Mouse (Mus musculus) limb, embryonic 11.5 days (tissue): Measurements from ENCODE around the gene Samd7. TPM values are rescaled to one million over a fixed set of nuclear protein-coding genes. Genes with fewer than 3 reads are reported as not detected.

Experiments used
- ATAC-seq: fragments of 200-750 bp; cut with Nextera tagmentation; 2 replicates; pipeline ENCODE4 v1.8.0; 2017; ENCODE audit warnings: low read depth; ENCODE audit not compliant: insufficient number of reproducible peaks, low FRiP score, low TSS enrichment
- DNase-seq: peaks from one replicate; pipeline ENCODE4 v3.0.0-alpha.2; 2015; ENCODE audit warnings: low spot score
- H3K27ac ChIP-seq: fragments of 300-500 bp; sonication (generic); replicated peaks from 2 replicates; pipeline ENCODE4 v1.5.1; 2014; ENCODE audit warnings: low read depth, mild to moderate bottlenecking, low read length
- H3K27me3 ChIP-seq: fragments of 300-500 bp; sonication (generic); 2 replicates; pipeline ENCODE4 v1.6.1; 2014; ENCODE audit warnings: mild to moderate bottlenecking, low read length, mixed read lengths; ENCODE audit not compliant: control insufficient read depth, insufficient read depth
- H3K36me3 ChIP-seq: fragments of 300-500 bp; sonication (generic); 2 replicates; pipeline ENCODE4 v1.6.1; 2014; ENCODE audit warnings: mild to moderate bottlenecking, low read length, moderate library complexity, mixed read lengths; ENCODE audit not compliant: control insufficient read depth, insufficient read depth
- H3K4me1 ChIP-seq: fragments of 300-500 bp; sonication (generic); 2 replicates; pipeline ENCODE4 v1.6.1; 2014; ENCODE audit warnings: low read length, mixed read lengths; ENCODE audit not compliant: control insufficient read depth, insufficient read depth
- H3K4me2 ChIP-seq: fragments of 300-500 bp; sonication (generic); 2 replicates; pipeline ENCODE4 v1.6.1; 2014; ENCODE audit warnings: low read depth, mild to moderate bottlenecking, moderate library complexity; ENCODE audit not compliant: severe bottlenecking
- H3K4me3 ChIP-seq: fragments of 300-500 bp; sonication (generic); 2 replicates; pipeline ENCODE4 v1.5.1; 2014; ENCODE audit warnings: low read depth, low read length
- H3K9ac ChIP-seq: fragments of 300-500 bp; sonication (generic); 2 replicates; pipeline ENCODE4 v1.6.1; 2014; ENCODE audit warnings: mild to moderate bottlenecking, low read length
- H3K9me3 ChIP-seq: fragments of 300-500 bp; sonication (generic); 2 replicates; pipeline ENCODE4 v1.6.1; 2016; ENCODE audit warnings: low read length; ENCODE audit not compliant: control insufficient read depth
- WGBS: fragments of 180-500 bp; shearing (Covaris S2); extraction: QIAGEN DNeasy Blood & Tissue Kit; methylation state at CpG from one replicate; pipeline ENCODE4 v1.1.7; 2014; 5-methylcytosine and 5-hydroxymethylcytosine counted together
- polyA plus RNA-seq: library from polyadenylated mRNA; unstranded; fragments of >200 nt; fragmentation: Nextera tagmentation; extraction: Ambion mirVana; gene quantifications from 2 replicates; pipeline ENCODE4 v1.2.1, GENCODE M21; 2014

The Samd7 gene
- polyA plus RNA-seq, 1 experiment from 2014 or later, result not detected

- Histone ChIP-seq H3K4me3 (no peak overlapping the region), H3K9me3 (no peaks in the 10 kb centered on the region), H3K27ac (no peak overlapping the region), H3K4me2 (no peak overlapping the region), H3K36me3 (no peaks in the 10 kb centered on the region), H3K27me3 (no peaks in the 10 kb centered on the region), H3K9ac (no peak overlapping the region), H3K4me1 (no peaks in the 10 kb centered on the region)
- WGBS, result 86% methylated on average over 5 of the region's 5 CpGs
- no peak for DNase-seq
- ATAC-seq, result no peak
Observed at GRCm38 (mm10) chr3:30729046-30729445, 17.0 kb upstream of the Samd7 start.

- WGBS, result 76% methylated on average over 9 of the region's 9 CpGs
- no peak overlapping the region for H3K27ac ChIP-seq
Observed at GRCm38 (mm10) chr3:30736809-30737208, 9.3 kb upstream of the Samd7 start.

GRCm38 (mm10) chr3:30741306-30741705 lies 4.8 kb upstream of the Samd7 start:
- ATAC-seq, result no peak
- no peaks in the 10 kb centered on the region for H3K27me3 ChIP-seq
- WGBS, result 85% methylated on average over 6 of the region's 6 CpGs

More at GRCm38 (mm10) chr3:30736809-30737208, 9.3 kb upstream of the Samd7 start:
- Histone ChIP-seq H3K27me3 (no peaks in the 10 kb centered on the region), H3K36me3 (no peaks in the 10 kb centered on the region), H3K4me1 (0 out of 2 replicates have a peak, but pooled peaks cover 4% of the 10 kb centered on the region), H3K9ac (no peak overlapping the region), H3K4me3 (no peak overlapping the region), H3K4me2 (no peak overlapping the region), H3K9me3 (no peaks in the 10 kb centered on the region)
- ATAC-seq, result no peak
- DNase-seq, result no peak

GRCm38 (mm10) chr3:30742891-30743290 lies 3.2 kb upstream of the Samd7 start:
- DNase-seq, result no peak
- Histone ChIP-seq H3K4me2 (no peak overlapping the region), H3K4me1 (no peaks in the 10 kb centered on the region), H3K4me3 (no peak overlapping the region), H3K27ac (no peak overlapping the region), H3K36me3 (no peaks in the 10 kb centered on the region), H3K9ac (no peak overlapping the region), H3K27me3 (no peaks in the 10 kb centered on the region), H3K9me3 (no peaks in the 10 kb centered on the region)
- WGBS, result 86% methylated on average over 7 of the region's 7 CpGs
- ATAC-seq, result no peak

More at GRCm38 (mm10) chr3:30741306-30741705, 4.8 kb upstream of the Samd7 start:
- Histone ChIP-seq H3K4me1 (0 out of 2 replicates have a peak, but pooled peaks cover 4% of the 10 kb centered on the region), H3K4me3 (no peak overlapping the region), H3K27ac (no peak overlapping the region), H3K9ac (no peak overlapping the region), H3K4me2 (no peak overlapping the region), H3K36me3 (no peaks in the 10 kb centered on the region), H3K9me3 (no peaks in the 10 kb centered on the region)
- DNase-seq, result no peak

GRCm38 (mm10) chr3:30748316-30748715 lies 2.2 kb downstream of the Samd7 start:
- Histone ChIP-seq H3K36me3 (no peaks in the 10 kb centered on the region), H3K4me2 (no peak overlapping the region), H3K9me3 (no peaks in the 10 kb centered on the region), H3K4me3 (no peak overlapping the region), H3K27ac (no peak overlapping the region), H3K27me3 (no peaks in the 10 kb centered on the region), H3K4me1 (no peaks in the 10 kb centered on the region), H3K9ac (no peak overlapping the region)
- DNase-seq (no peak), ATAC-seq (no peak)
- 95% methylated on average over 9 of the region's 9 CpGs for WGBS

GRCm38 (mm10) chr3:30754696-30755095 lies 8.6 kb downstream of the Samd7 start:
- H3K9me3 ChIP-seq, result no peaks in the 10 kb centered on the region
- no peak overlapping the region for H3K4me2 ChIP-seq
- H3K9ac ChIP-seq, result no peak overlapping the region
- no peaks in the 10 kb centered on the region for H3K36me3 ChIP-seq
- DNase-seq (no peak), ATAC-seq (no peak)
- H3K27me3 ChIP-seq, result no peaks in the 10 kb centered on the region
- WGBS, result 95% methylated on average over 4 of the region's 4 CpGs
- H3K4me3 ChIP-seq, result no peak overlapping the region
- no peak overlapping the region for H3K27ac ChIP-seq
- H3K4me1 ChIP-seq, result no peaks in the 10 kb centered on the region

- Histone ChIP-seq H3K4me1 (no peaks in the 10 kb centered on the region), H3K36me3 (no peaks in the 10 kb centered on the region), H3K9ac (no peak overlapping the region), H3K4me3 (no peak overlapping the region), H3K4me2 (no peak overlapping the region), H3K27me3 (no peaks in the 10 kb centered on the region), H3K27ac (no peak overlapping the region), H3K9me3 (no peaks in the 10 kb centered on the region)
- no peak for DNase-seq
- ATAC-seq, result no peak
- WGBS, result 90% methylated on average over 4 of the region's 4 CpGs
Observed at GRCm38 (mm10) chr3:30764877-30765276, 18.8 kb downstream of the Samd7 start.

GRCm38 (mm10) chr3:30765311-30766027 lies 19.4 kb downstream of the Samd7 start:
- 75% methylated on average over 10 of the region's 10 CpGs for WGBS
- ATAC-seq, result no peak
- no peaks in the 10 kb centered on the region for H3K9me3 ChIP-seq
- no peaks in the 10 kb centered on the region for H3K36me3 ChIP-seq
- H3K4me3 ChIP-seq, result no peak overlapping the region
- no peaks in the 10 kb centered on the region for H3K4me1 ChIP-seq
- DNase-seq, result no peak
- no peaks in the 10 kb centered on the region for H3K27me3 ChIP-seq
- no peak overlapping the region for H3K4me2 ChIP-seq
- no peak overlapping the region for H3K9ac ChIP-seq
- no peak overlapping the region for H3K27ac ChIP-seq

- H3K36me3 ChIP-seq, result no peaks in the 10 kb centered on the region
- ATAC-seq (no peak), DNase-seq (no peak)
- H3K27ac ChIP-seq, result no peak overlapping the region
- H3K27me3 ChIP-seq, result no peaks in the 10 kb centered on the region
- WGBS, result 85% methylated on average over 7 of the region's 7 CpGs
- no peaks in the 10 kb centered on the region for H3K9me3 ChIP-seq
- H3K4me2 ChIP-seq, result no peak overlapping the region
- H3K9ac ChIP-seq, result no peak overlapping the region
- H3K4me1 ChIP-seq, result no peaks in the 10 kb centered on the region
- no peak overlapping the region for H3K4me3 ChIP-seq
Observed at GRCm38 (mm10) chr3:30766177-30766576, 20.1 kb downstream of the Samd7 start.
